Mouse (Mus musculus) small intestine, adult 2 months (tissue): ENCODE measurements at regions not wholly inside any gene's neighbourhood (a gene's known extent, or its start where the extent isn't known, plus 50 kb on each side); places are given as distances from the start of the nearest gene placed in this dataset.

ENCODE experiments used
- CTCF ChIP-seq: fragments of 200-500 bp; IDR thresholded peaks from 2 replicates; pipeline ENCODE4 v1.5.1; 2012; ENCODE audit warnings: low read depth, mild to moderate bottlenecking, control low read depth, inconsistent platforms, low read length, moderate library complexity, mixed read lengths; ENCODE audit not compliant: insufficient replicate concordance, insufficient read length; ENCODE audit errors: extremely low read depth
- POLR2A ChIP-seq: fragments of 200-500 bp; IDR thresholded peaks from 2 replicates; pipeline ENCODE4 v1.6.1; 2012; ENCODE audit warnings: low read depth, mild to moderate bottlenecking, control low read depth, inconsistent platforms, low read length, moderate library complexity

GRCm38 (mm10) chr4:8084954-8085639 is 153.7 kb downstream of the Car8 start:
- TF ChIP-seq CTCF (peak; percentile 73; the same call in 1 of the 2 replicates), POLR2A (no peak)
